Mouse (Mus musculus) ES-Bruce4 (cell line): ENCODE measurements around the gene Ifnar2. TPM values are rescaled to one million over a fixed set of nuclear protein-coding genes. Genes with fewer than 3 reads are reported as not detected.

Experiments
- H3K27ac ChIP-seq: 2 replicates; pipeline ENCODE4 v1.5.1; 2012; ENCODE audit warnings: low read length, inconsistent platforms; ENCODE audit not compliant: insufficient read depth
- H3K27me3 ChIP-seq: 2 replicates; pipeline ENCODE4 v1.6.1; 2012; ENCODE audit warnings: mild to moderate bottlenecking, low read length, inconsistent platforms; ENCODE audit not compliant: control insufficient read depth, poor library complexity, insufficient read depth, severe bottlenecking
- H3K36me3 ChIP-seq: 2 replicates; pipeline ENCODE4 v1.6.1; 2012; ENCODE audit warnings: inconsistent platforms, mild to moderate bottlenecking, low read length, moderate library complexity; ENCODE audit not compliant: control insufficient read depth, poor library complexity, insufficient read depth, severe bottlenecking
- H3K4me1 ChIP-seq: one replicate; pipeline ENCODE4 v1.8.1; 2011; ENCODE audit warnings: low read length; ENCODE audit not compliant: control insufficient read depth, insufficient read depth
- H3K4me3 ChIP-seq: 2 replicates; pipeline ENCODE4 v1.5.1; 2011; ENCODE audit warnings: low read depth, mild to moderate bottlenecking, low read length
- H3K9ac ChIP-seq: 2 replicates; pipeline ENCODE4 v1.6.1; 2012; ENCODE audit warnings: low read depth, mild to moderate bottlenecking, inconsistent platforms; ENCODE audit not compliant: poor library complexity, severe bottlenecking
- H3K9me3 ChIP-seq: replicated peaks from 2 replicates; pipeline ENCODE4 v1.6.1; 2012; ENCODE audit warnings: mild to moderate bottlenecking, low read length, inconsistent platforms; ENCODE audit not compliant: control insufficient read depth, poor library complexity, insufficient read depth, severe bottlenecking
- CTCF ChIP-seq: IDR thresholded peaks from one replicate; pipeline ENCODE4 v1.8.1; 2011; ENCODE audit warnings: low read depth, low read length
- EP300 ChIP-seq: IDR thresholded peaks from 2 replicates; pipeline ENCODE4 v1.6.1; 2011; ENCODE audit warnings: low read depth, low read length; ENCODE audit not compliant: insufficient read depth
- POLR2A ChIP-seq: IDR thresholded peaks from one replicate; pipeline ENCODE4 v1.8.1; 2011; ENCODE audit warnings: low read length; ENCODE audit not compliant: insufficient read depth
- polyA plus RNA-seq: library from polyadenylated mRNA; stranded (reverse); fragments of >200 nt; gene quantifications from 2 replicates; pipeline ENCODE4 v1.2.4, GENCODE M21; 2011; ENCODE audit warnings: low read depth; ENCODE audit not compliant: missing spikeins, insufficient read depth, insufficient read length

The Ifnar2 gene
- polyA plus RNA-seq, 1 experiment: 13.4 TPM

DNA sequence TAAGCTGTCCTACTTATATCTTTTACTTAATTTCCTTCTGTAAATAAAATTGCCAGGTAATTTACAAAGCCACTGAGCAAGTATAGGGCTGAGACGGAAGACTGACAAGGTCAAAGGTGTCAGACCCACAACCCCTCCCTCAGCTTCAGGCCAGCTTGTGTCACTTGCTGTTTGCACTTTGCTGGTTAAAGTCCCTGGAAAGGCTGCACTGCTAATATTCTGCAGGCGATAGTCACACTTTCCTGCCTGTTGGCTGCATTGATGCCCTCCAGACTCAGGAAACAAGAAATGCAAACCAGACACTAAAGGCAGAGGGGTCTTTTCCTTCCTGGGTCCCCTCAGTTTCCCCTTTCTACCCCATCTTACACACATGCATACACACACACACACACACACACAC, 10.6 kb upstream of the Ifnar2 start:
- Histone ChIP-seq H3K27me3 (no peaks in the 10 kb centered on the region; the same call in 1 of the 2 replicates), H3K27ac (no peak overlapping the region), H3K4me1 (no peaks in the 10 kb centered on the region), H3K9me3 (no peaks in the 10 kb centered on the region), H3K9ac (no peak overlapping the region), H3K36me3 (no peaks in the 10 kb centered on the region), H3K4me3 (no peak overlapping the region)
- no peak for TF ChIP-seq CTCF
- no peak for TF ChIP-seq POLR2A
- no peak for TF ChIP-seq EP300

DNA sequence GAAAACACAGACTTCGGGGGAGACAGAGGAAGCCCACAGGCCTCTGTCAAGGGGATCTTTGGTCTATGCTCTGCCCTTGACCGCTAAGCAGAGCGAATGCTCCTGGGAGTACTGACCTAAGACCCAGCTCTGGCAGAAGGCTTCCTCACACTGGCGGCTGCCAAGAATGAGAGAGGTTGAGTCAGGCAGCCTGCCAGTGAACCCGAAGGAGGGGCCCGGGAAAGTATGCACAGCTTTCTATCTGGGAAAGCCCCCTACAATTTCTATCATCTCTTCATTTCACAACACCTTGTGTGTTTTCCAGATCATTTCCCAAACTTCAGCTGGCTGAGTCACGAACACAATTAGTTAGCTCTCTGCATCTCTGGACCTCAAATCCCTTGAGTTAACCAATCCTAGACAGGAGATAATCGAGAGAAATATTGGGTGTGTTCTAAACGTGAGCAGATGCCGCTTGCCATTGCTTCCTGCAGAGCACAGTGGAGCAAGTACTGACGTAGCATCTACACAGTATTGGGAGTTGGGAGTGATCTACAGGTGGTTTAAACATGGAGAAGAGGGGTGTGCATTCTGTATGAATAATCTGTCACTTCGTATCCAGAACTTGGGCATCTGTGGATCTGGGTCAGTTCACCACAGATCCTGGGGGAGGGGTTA, 9.8 kb upstream of the Ifnar2 start:
- Histone ChIP-seq H3K36me3 (no peaks in the 10 kb centered on the region), H3K27me3 (no peaks in the 10 kb centered on the region; the same call in 1 of the 2 replicates), H3K9me3 (no peaks in the 10 kb centered on the region), H3K4me3 (no peak overlapping the region), H3K9ac (no peak overlapping the region), H3K27ac (no peak overlapping the region), H3K4me1 (no peaks in the 10 kb centered on the region)
- TF ChIP-seq CTCF (no peak), POLR2A (no peak), EP300 (no peak)

- Histone ChIP-seq H3K4me1 (no peaks in the 10 kb centered on the region), H3K27me3 (no peaks in the 10 kb centered on the region; the same call in 1 of the 2 replicates), H3K4me3 (no peak overlapping the region), H3K27ac (no peak overlapping the region), H3K36me3 (no peaks in the 10 kb centered on the region), H3K9me3 (no peaks in the 10 kb centered on the region), H3K9ac (no peak overlapping the region)
- TF ChIP-seq CTCF: no peak
- no peak for TF ChIP-seq EP300
- no peak for TF ChIP-seq POLR2A
Observed at GRCm38 (mm10) chr16:91363483-91363882, 9.1 kb upstream of the Ifnar2 start.

DNA sequence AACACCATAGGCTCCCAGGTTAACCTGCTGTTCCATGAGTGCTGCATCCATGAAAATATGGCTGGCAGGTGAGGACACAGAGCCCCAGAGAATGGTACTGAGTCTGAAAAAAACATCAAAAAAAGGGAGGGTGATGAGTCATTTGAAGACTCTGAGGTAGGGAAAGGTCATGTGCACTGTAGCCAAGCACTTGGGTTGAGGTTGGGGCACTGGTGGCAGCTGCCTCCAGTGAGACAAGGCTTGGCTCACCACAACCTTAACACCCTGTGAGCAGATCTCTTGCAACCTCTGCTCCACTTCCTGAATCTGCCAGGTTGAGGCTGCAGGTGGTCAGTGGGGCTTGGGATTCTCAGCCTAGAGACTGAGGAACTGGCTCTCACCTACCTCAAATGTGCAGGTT, 6.0 kb upstream of the Ifnar2 start:
- Histone ChIP-seq H3K9ac (no peak overlapping the region), H3K4me1 (no peaks in the 10 kb centered on the region), H3K4me3 (no peak overlapping the region), H3K27ac (no peak overlapping the region), H3K36me3 (no peaks in the 10 kb centered on the region), H3K27me3 (no peaks in the 10 kb centered on the region; the same call in 1 of the 2 replicates), H3K9me3 (no peaks in the 10 kb centered on the region)
- no peak for TF ChIP-seq EP300
- no peak for TF ChIP-seq CTCF
- no peak for TF ChIP-seq POLR2A

GRCm38 (mm10) chr16:91367066-91367465, 5.5 kb upstream of the Ifnar2 start:
- no peak for TF ChIP-seq EP300
- TF ChIP-seq POLR2A: no peak
- TF ChIP-seq CTCF: no peak

GRCm38 (mm10) chr16:91373473-91374252, 1.1 kb downstream of the Ifnar2 start:
- TF ChIP-seq CTCF (no peak), POLR2A (no peak), EP300 (no peak)
- Histone ChIP-seq H3K4me3 (peak overlapping the region; percentile 80), H3K9me3 (no peaks in the 10 kb centered on the region), H3K36me3 (no peaks in the 10 kb centered on the region), H3K4me1 (peaks cover 2% of the 10 kb centered on the region), H3K27me3 (no peaks in the 10 kb centered on the region), H3K27ac (no peak overlapping the region), H3K9ac (peak overlapping the region; percentile 79)

More at GRCm38 (mm10) chr16:91367066-91367465, 5.5 kb upstream of the Ifnar2 start:
- H3K9me3 ChIP-seq: no peaks in the 10 kb centered on the region
- H3K27me3 ChIP-seq: no peaks in the 10 kb centered on the region; the same call in 1 of the 2 replicates
- H3K9ac ChIP-seq: no peak overlapping the region
- no peaks in the 10 kb centered on the region for H3K36me3 ChIP-seq
- no peak overlapping the region for H3K27ac ChIP-seq
- no peak overlapping the region for H3K4me3 ChIP-seq
- H3K4me1 ChIP-seq: no peaks in the 10 kb centered on the region
